Mouse (Mus musculus) stomach, embryonic 16.5 days (tissue): ENCODE measurements around the gene Ninl. TPM values are rescaled to one million over a fixed set of nuclear protein-coding genes. Genes with fewer than 3 reads are reported as not detected.
"Not testable (repeated sequence)": the region's sequence is repeated elsewhere in the genome, so short reads cannot be mapped to it uniquely, and the experiment has no call there.

Experiments used
- ATAC-seq: fragments of 200-750 bp; cut with Nextera tagmentation; 2 replicates; pipeline ENCODE4 v1.8.0; 2017; ENCODE audit warnings: moderate number of reproducible peaks, moderate TSS enrichment; ENCODE audit not compliant: insufficient read depth, low FRiP score
- H3K27ac ChIP-seq: fragments of 300-500 bp; sonication (generic); 2 replicates; pipeline ENCODE4 v1.5.1; 2014; ENCODE audit warnings: low read length
- H3K27me3 ChIP-seq: fragments of 300-500 bp; sonication (generic); 2 replicates; pipeline ENCODE4 v1.6.1; 2014; ENCODE audit warnings: low read length, control low read depth, mixed read lengths; ENCODE audit not compliant: control insufficient read depth, insufficient read depth
- H3K36me3 ChIP-seq: fragments of 300-500 bp; sonication (generic); 2 replicates; pipeline ENCODE4 v1.6.1; 2014; ENCODE audit warnings: low read length; ENCODE audit not compliant: control insufficient read depth, insufficient read depth
- H3K4me1 ChIP-seq: fragments of 300-500 bp; sonication (generic); 2 replicates; pipeline ENCODE4 v1.6.1; 2014; ENCODE audit warnings: low read length, control low read depth, mixed read lengths; ENCODE audit not compliant: control insufficient read depth, insufficient read depth
- H3K4me2 ChIP-seq: fragments of 300-500 bp; sonication (generic); 2 replicates; pipeline ENCODE4 v1.6.1; 2014; ENCODE audit warnings: low read depth, low read length, mixed read lengths
- H3K4me3 ChIP-seq: fragments of 300-500 bp; sonication (generic); replicated peaks from 2 replicates; pipeline ENCODE4 v1.5.1; 2014; ENCODE audit warnings: mild to moderate bottlenecking, low read length
- H3K9ac ChIP-seq: fragments of 300-500 bp; sonication (generic); 2 replicates; pipeline ENCODE4 v1.6.1; 2014; ENCODE audit warnings: low read length
- H3K9me3 ChIP-seq: fragments of 300-500 bp; sonication (generic); replicated peaks from 2 replicates; pipeline ENCODE4 v1.6.1; 2016; ENCODE audit warnings: low read length, control low read depth; ENCODE audit not compliant: control insufficient read depth
- WGBS: fragments of 180-500 bp; shearing (Covaris S2); extraction: QIAGEN DNeasy Blood & Tissue Kit; methylation state at CpG from one replicate; pipeline ENCODE4 v1.1.7; 2014; 5-methylcytosine and 5-hydroxymethylcytosine counted together
- polyA plus RNA-seq: library from polyadenylated mRNA; unstranded; fragments of >200 nt; fragmentation: Nextera tagmentation; extraction: Ambion mirVana; gene quantifications from 2 replicates; pipeline ENCODE4 v1.2.1, GENCODE M21; 2015

The Ninl gene
- polyA plus RNA-seq, 1 experiment from 2014 or later: 6.2 TPM

DNA sequence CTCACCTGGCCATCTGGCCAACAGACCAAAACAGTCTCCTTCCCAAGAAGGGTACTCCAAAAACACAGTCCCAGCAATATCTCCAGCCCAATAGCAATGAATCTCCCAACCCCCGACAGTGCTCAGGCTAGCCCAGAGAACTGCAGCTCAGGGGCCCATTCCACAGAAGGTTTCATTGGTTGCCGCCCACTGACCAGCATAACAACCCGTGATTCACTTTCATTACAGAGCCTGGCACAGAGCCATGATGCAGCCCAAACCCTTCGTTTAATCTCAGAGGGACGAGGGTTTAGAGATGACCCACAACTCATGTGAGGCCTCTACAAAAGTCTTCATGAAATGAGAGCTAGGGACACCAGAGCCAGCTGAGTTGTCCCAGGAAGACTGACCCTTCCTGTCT is 90.4 kb downstream of the Ninl start:
- 73% methylated on average over 5 of the region's 5 CpGs for WGBS
- H3K4me2 ChIP-seq: no peak overlapping the region
- no peak for ATAC-seq

DNA sequence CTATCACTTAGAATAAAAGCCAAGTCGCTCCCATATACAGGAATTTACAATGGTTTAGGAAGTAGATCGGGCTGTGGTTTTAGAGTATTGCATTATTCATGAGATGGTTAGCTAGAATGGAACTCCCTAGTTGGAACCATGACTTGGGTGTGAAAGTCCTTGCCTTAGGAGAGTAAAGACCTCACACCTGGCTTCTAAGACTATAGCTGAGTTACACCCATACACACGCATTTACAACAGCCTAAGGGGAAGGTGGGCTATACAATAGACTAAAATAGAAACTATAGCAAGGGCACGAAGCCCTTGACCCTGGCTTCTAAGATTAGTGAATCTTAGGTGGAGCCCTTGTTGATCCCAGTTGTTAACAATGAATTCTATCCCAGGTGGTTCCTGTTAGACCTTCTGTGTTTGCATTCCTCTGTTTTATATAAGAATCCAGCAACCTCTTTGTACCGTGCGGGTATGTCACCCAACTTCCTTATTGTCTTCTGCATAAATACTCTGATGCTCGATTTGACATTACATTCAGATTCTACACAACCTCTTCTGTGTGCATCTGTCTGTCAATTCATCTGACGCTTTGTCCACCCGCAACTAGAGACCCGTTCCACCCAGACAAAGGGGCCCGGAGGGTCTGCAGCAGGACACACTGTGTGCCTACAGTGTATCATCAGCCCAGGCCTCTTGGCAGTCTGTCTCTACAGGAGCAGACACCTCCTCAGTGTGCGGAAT is 91.1 kb downstream of the Ninl start:
- not testable (repeated sequence) for H3K4me3 ChIP-seq, H3K9ac ChIP-seq, H3K4me1 ChIP-seq, H3K9me3 ChIP-seq, H3K4me2 ChIP-seq, ATAC-seq, H3K27me3 ChIP-seq, H3K36me3 ChIP-seq, H3K27ac ChIP-seq
- 87% methylated on average over 12 of the region's 12 CpGs for WGBS

More for the DNA sequence above, 90.4 kb downstream of the Ninl start:
- Histone ChIP-seq H3K36me3 (no peaks in the 10 kb centered on the region), H3K4me1 (no peaks in the 10 kb centered on the region), H3K4me3 (no peak overlapping the region), H3K27ac (no peak overlapping the region), H3K27me3 (no peaks in the 10 kb centered on the region), H3K9ac (no peak overlapping the region), H3K9me3 (no peaks in the 10 kb centered on the region)

DNA sequence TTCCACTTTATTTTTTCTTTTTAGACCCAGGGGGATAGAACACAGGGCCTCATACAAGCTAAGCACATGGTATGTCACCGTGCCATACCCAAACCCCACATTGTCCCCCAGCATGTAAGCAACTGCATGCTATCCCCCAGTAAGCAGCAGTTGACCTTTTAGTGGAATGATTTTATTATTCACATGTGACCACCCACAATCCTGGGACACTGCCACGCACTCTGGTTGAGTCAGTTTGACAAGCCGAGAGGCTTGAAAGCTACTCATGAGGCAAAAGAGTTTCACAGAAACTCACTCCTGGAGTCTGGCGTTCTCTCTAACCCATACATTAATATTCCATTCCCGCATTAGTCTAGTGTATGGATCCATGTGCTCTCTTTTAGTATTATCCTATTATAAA is 91.8 kb downstream of the Ninl start:
- H3K27me3 ChIP-seq, ATAC-seq, H3K4me3 ChIP-seq, H3K9ac ChIP-seq, H3K27ac ChIP-seq, H3K4me2 ChIP-seq, H3K9me3 ChIP-seq, H3K36me3 ChIP-seq, H3K4me1 ChIP-seq: not testable (repeated sequence)
- WGBS: 94% methylated on average over 5 of the region's 5 CpGs

DNA sequence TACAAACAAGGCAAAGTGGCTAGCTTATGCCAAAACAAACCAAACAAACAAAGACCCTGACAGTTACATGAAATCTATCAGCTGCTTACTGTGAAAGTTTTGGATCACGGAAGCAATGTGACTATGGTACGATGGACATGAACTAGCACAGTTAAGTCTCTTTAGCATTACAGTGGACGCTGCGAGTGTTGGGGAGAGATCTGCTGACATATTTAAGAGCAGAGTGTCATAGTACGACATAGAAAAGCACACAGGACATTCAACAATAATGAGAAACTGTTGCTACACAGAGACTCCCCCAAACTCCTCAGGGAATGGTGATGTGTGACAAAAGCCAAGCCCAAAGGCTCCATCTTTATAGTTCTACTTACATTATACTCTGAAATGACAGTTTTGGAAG is 95.2 kb downstream of the Ninl start:
- Histone ChIP-seq H3K27ac (no peak overlapping the region), H3K27me3 (no peaks in the 10 kb centered on the region), H3K4me3 (no peak overlapping the region), H3K9me3 (no peaks in the 10 kb centered on the region), H3K9ac (no peak overlapping the region), H3K4me1 (no peaks in the 10 kb centered on the region), H3K4me2 (no peak overlapping the region), H3K36me3 (no peaks in the 10 kb centered on the region)
- ATAC-seq: no peak
- 92% methylated on average over 5 of the region's 5 CpGs for WGBS

DNA sequence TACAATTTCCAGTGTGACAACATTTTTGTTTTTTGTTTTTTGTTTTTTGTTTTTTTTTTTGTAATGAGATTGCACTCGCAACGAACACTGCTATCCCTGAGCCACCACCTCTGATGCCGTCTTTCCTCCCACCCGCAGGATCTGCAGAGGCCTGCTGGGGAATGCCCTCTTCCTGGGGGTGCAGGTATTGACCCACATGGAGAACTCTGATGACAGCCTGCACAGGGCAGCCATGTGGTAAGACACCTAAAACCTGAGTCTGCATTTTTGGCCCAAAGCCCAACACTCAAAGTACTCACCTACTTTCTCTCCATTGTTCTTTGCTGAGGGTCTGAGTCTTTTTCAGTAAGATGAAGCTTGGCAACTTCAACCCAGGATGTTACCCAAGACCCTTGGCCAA is 104.5 kb downstream of the Ninl start:
- ATAC-seq: no peak
- Histone ChIP-seq H3K36me3 (no peaks in the 10 kb centered on the region; the same call in 1 of the 2 replicates), H3K4me3 (no peak overlapping the region), H3K9ac (no peak overlapping the region), H3K9me3 (no peaks in the 10 kb centered on the region), H3K27ac (no peak overlapping the region), H3K4me1 (no peaks in the 10 kb centered on the region), H3K27me3 (no peaks in the 10 kb centered on the region), H3K4me2 (no peak overlapping the region)
- 91% methylated on average over 4 of the region's 4 CpGs for WGBS

DNA sequence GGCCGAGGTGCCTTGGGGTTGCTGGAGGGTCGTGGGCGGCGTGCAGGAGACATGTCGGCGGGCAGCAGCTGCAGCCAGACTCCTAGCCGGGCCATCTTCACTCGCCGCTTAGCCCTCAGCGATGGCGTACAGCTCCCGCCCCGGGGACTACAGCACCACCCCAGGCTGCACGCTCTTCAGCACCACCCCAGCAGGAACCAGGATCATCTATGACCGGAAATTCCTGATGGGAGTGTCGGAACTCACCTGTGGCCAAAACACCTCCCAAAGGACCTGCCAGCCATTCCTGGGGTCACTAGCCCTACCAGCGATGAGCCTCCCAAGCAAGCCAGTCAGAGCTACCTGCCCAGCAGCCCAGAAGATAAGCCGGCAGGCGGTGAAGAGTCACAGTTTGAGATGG is 105.7 kb downstream of the Ninl start:
- H3K4me1 ChIP-seq: no peaks in the 10 kb centered on the region
- 86% methylated on average over 19 of the region's 19 CpGs for WGBS
- H3K9ac ChIP-seq: no peak overlapping the region
- ATAC-seq: no peak
- H3K4me2 ChIP-seq: no peak overlapping the region
- H3K27me3 ChIP-seq: no peaks in the 10 kb centered on the region
- no peaks in the 10 kb centered on the region for H3K9me3 ChIP-seq
- no peak overlapping the region for H3K4me3 ChIP-seq
- no peaks in the 10 kb centered on the region; the same call in 1 of the 2 replicates for H3K36me3 ChIP-seq
- H3K27ac ChIP-seq: no peak overlapping the region

DNA sequence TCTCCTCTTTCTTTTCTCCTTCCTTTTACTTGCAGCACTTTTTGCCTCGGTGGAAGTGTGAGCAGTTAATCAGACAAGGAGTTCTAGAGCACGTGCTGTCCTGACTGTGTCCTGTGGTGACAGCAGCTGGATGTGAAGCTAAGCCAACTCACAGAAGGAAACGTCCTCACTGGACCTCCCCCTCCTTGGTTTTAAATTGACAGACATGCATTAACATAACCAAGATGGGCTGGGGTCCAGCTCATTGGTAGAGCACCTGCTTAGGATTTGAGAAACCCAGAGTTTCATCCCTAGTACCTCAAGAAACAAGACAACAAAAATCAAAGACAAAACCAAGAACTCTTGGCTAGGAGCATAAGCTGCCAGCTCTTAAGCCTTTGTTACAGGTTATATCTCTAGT is 108.4 kb downstream of the Ninl start:
- H3K9ac ChIP-seq: no peak overlapping the region
- no peak overlapping the region for H3K4me2 ChIP-seq
- no peaks in the 10 kb centered on the region; the same call in 1 of the 2 replicates for H3K36me3 ChIP-seq
- H3K4me3 ChIP-seq: no peak overlapping the region
- H3K4me1 ChIP-seq: no peaks in the 10 kb centered on the region
- no peaks in the 10 kb centered on the region for H3K27me3 ChIP-seq
- ATAC-seq: no peak
- no peak overlapping the region for H3K27ac ChIP-seq
- H3K9me3 ChIP-seq: no peaks in the 10 kb centered on the region
- 62% methylated on average over 3 of the region's 3 CpGs for WGBS

DNA sequence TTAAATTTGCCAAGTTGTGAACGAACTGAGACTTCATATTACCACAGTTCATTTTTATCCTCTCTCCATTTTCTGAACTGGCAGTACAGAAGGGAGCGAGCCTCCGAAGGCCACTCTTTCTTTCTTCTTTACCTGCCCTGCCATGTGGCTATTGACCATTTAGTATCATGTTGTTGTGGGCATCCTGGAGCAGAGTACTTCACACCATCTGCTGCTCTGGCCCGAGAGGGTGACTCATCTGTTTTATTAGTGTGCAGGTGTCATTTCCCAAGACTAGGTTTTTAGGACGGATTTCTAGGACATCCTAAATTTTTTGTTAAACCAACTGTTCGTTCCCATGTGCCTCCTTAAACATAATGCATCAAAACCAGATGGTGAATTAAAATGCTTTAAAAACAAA is 110.0 kb downstream of the Ninl start:
- Histone ChIP-seq H3K9me3 (no peaks in the 10 kb centered on the region), H3K27ac (no peak overlapping the region), H3K4me2 (no peak overlapping the region), H3K4me3 (no peak overlapping the region), H3K9ac (no peak overlapping the region), H3K4me1 (no peaks in the 10 kb centered on the region), H3K36me3 (no peaks in the 10 kb centered on the region; the same call in 1 of the 2 replicates), H3K27me3 (no peaks in the 10 kb centered on the region)
- 78% methylated on average over 6 of the region's 6 CpGs for WGBS
- no peak for ATAC-seq

DNA sequence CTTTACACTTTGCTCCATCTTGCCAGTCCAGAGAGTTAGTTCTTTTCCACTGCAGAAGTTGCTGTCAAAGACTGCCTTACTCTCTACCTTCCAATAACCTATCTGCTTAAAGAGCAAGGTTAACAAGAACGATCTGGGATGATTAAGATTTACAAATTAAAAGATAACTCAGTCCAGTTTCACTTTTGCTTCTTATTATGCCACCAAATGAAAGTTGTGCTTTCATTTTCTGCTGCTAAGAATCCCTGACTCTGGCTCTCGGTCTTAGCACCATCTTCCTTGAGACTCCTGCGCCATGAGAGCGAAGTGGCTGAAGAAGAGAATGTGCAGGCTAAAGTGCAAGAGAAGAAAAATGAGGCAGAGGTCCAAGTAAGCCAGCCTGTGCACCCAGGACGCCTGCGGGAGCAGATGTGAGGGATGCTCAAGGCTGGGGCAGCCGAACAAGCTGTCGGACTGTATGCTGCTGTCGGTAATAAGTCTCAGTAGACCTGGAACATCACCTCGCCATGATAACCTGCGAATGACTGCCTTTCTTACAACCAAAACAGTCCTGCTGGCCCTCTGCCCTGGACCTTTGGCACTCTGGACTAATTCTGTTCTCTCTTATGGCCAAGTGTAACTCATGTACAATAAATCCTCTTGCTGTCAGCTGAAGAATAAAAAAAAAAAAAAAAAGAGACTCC is 112.0 kb downstream of the Ninl start:
- Histone ChIP-seq H3K9me3 (no peaks in the 10 kb centered on the region), H3K27me3 (no peaks in the 10 kb centered on the region), H3K27ac (no peak overlapping the region), H3K36me3 (no peaks in the 10 kb centered on the region), H3K4me2 (no peak overlapping the region), H3K9ac (no peak overlapping the region), H3K4me1 (no peaks in the 10 kb centered on the region), H3K4me3 (no peak overlapping the region)
- WGBS: 90% methylated on average over 11 of the region's 11 CpGs
- ATAC-seq: no peak
